Mouse (Mus musculus): ENCODE results near the gene Sgcb. TPM values are rescaled to one million over a fixed set of nuclear protein-coding genes. Genes with fewer than 3 reads are reported as not detected.

The Sgcb gene
- total RNA-seq (2021): 10 to 100 TPM; 21.0 to 22.3 TPM
- 4.4 and 4.9 TPM in 2 replicates for polyA plus RNA-seq (2012; rRNA removed)
- long read RNA-seq, transcript Sgcb-201 (6 exons, 3,786 nt): major isoform, 33 of 41 reads
- long read RNA-seq, partial matches to known transcripts: 6 of 41 reads
- long read RNA-seq, other reads (novel, unspliced or antisense): 2 of 41 reads

DNA sequence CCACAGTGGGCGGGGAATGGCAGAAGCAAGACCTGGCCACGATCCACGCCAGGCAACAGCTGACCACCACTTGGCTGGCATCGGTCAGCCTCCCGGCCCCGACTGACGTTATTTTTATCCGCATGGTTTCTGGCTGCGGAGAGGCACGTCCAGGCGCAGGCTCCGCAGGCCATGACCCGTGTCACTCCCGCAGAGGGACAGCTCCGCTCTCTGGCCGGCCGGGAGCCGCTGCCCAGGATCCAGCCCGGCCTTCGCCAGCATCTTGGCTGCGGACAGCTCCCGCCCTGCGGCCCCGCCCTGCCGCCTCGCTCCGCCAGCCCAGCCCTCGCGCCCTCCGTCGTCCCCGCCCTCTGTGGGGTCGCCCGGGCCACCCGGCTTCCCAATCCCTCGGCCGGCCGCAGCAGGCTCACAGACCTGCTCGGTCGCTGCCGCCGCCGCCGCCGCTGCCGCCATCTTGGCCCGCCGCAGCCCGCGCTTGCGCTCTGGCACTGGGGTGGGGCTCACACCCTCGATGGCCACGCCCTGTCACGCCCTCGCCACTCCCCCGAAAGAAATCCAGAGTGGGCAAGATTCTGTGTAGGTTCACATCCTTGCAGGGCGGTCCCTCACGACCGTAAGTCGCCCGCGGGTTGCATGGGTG is at the start of gene Sgcb:
TSS of gene Sgcb (minus strand) at position 530 of the 640 bp plus-strand sequence.
- DNase-seq: peak; percentile 94

DNA sequence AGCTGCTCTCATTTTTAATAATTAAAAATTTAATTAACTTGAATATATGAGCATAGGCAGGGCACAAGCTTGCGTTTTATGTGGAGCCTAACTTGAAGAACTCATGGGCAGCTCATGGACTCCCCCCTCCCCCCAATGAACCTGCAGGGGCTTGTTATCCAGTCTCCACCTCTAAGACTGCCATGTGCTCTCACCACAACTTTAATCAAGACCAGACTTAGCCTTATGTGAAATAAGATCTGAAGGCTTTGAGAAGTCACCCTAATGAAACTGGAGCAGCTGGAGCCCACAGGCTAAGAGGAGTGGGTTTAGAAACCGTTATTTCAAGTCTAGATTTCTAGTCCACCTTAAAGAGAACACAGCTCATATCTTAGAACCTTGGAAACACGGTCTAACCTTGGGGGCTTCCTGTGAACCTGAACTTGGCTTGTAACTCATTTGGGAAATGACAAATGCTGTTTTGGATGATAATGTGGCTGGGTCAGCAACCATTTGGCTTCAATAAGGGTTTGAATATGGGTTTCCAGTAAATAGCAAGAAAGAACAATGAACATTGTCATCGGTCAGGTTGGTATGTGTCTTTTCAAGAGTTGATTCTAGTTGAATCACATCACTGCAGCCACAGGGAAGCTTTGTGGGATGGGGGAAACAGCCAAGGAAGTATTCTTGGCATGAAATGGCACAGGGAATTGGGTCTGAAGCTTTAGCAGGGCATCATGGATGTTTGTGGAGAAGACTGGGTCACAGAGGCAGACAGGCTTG is 46.8 kb upstream of the Sgcb start:
- DNase-seq: no peak

DNA sequence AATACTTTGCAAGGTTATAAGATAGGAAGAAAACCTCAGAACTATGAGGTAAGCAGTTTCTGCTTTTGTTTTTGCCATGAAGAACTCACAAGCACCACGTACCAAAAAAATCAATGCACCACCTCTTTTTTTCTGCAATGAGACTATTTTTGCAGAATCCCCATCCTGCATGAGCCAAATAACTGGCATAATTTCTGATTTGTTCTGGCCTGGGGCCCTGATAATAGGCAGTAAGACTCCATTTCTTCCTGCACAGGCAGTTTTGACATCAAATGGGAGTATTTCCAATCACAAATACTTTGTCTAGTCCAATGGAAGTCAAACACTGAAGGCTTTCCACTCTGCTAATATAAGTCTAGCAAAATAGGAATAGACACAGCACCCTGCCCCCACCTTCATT is 46.2 kb upstream of the Sgcb start:
- no peak for DNase-seq

DNA sequence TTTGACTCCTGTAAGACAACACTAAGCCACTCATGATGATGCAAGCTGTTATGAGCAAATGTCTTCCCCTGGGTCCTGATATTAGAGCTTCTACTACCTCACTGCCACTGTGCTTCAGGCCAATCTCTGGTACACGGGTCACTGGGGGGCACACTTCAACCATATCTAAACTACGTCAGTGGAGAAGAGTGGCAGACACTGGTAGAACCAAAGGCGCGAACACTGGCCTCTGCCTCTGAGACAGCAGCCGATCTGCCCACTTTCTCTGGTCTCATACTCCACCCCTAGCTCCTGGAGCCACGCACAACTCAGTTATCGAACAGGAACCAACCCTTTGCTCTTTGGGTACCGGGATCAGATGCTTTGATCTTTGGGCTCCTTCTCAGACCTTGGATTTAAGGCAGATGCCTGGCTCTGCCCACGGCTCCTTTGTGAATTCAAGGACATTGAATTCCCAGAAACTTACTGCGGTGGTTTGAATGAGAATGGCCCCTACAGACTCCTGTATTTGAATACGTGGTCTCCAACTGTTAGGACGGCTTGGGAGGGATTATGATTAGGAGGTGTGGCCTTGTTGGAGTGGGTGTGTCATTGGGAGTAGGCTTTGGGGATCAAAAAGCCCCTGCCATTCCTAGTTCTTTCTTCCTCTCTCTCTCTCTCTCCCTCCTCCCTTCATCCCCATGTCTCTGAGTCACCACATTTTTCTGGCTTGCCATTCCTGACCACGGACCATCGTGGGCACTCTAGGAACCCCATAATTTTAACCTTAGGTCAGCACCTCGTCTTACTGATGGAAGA is 44.3 kb upstream of the Sgcb start:
- DNase-seq: peak; percentile 12

DNA sequence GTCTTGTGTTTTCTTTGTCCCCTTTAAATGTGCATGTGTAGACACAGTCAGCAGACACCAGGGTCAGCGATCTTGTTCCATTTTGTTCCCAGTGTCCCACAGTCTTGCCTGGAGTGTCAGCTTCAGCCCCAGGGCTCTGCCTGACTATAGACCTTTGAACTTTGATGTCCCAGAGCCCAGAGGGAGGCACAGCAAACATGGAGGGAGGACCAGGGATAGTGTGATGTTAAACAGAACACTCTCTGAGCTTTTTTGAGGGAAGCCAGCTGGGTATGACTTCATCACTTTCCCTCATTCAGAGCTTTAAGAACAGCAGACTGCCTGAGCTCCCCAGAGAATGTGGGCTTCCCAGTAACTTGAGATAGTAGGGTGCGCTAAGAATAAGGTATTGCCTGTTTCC is 42.6 kb upstream of the Sgcb start:
- no peak for DNase-seq

DNA sequence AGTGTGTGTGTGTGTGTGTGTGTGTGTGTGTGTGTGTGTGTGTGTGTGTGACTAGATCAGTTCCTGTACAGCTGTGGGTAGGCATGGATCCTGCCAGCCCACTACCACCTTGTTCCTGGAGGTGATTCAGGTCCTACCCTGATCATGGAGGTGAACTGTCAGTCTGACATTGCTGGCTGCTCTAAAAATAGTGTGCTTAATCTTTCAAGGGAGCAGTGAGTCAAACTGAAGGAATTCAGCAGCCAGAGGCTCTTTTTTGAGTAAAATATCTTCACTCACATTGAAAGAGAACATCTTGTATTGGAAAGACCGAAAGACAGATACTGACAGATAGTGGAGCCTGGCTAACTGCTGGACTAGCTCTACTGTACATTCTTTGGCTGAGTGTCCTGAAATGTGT is 41.0 kb upstream of the Sgcb start:
- DNase-seq: peak; percentile 45

DNA sequence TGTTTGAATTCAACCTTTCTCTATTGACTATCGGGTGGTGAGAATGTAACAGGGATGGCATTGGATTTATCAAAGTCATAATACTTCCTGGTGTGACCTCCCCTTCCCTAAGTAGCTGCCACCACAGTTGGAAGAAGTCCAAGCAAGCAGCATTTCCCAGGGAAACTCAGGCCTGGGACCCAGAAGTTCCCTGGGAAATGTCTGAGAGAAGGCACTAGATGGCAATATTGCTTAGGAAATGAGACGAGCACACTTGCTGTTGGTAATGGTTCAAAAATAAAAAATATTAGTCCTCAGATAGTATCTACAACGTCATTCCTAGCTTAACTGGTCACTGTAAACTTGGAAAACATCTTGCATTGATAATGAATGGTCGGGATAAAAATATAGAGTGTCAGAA is 38.6 kb upstream of the Sgcb start:
- peak; percentile 35 for DNase-seq

DNA sequence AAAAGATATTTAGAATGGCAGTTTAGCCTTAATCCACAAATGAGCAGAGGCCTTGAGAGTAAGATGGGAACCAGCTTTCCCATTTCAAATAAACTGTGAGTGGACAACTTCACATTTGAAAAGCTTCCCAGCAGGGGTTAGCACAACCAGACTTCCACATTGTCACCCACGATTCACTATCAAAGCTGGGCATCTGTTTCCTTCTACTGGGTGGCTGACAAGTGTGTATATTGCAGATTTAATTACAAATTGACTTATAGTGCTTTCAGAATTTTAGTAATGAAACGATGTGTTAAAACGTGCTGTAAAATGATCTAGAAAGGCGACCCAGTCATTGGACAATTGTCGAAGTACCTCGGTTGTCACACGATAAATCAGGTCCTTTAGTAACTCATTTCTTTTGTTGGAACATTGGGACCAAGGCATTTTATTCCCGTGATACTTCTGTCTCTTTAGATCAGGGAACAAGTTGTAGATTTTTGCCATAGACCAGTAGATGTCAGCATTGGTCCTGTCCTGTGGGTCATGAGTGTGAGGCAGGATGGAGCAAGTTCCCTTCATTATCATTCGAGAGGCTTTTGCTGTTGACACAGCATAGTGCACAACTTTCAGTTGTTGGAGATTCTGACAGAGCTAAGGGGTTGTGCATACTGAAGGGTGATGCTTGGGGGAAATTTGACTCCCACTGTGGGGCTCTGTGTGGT is 36.3 kb upstream of the Sgcb start:
- DNase-seq: no peak

DNA sequence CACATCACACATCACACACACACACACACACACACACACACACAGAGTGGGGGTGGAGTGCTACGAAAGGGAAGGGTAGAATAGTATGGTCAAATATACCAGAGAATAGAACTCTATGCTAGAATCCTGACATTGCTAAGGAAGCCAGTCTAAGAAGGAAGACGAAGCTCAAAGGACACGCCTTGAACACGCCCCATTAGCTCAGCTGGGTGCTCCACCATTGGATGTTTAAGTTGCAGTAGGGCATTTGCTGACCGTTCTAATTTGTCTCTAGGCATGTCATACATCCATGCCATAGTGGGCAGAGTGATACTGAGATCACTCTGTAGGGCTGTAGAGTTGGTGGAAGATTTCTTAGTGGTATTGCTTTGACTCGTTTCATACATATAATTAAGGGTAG is 35.6 kb upstream of the Sgcb start:
- no peak for DNase-seq

DNA sequence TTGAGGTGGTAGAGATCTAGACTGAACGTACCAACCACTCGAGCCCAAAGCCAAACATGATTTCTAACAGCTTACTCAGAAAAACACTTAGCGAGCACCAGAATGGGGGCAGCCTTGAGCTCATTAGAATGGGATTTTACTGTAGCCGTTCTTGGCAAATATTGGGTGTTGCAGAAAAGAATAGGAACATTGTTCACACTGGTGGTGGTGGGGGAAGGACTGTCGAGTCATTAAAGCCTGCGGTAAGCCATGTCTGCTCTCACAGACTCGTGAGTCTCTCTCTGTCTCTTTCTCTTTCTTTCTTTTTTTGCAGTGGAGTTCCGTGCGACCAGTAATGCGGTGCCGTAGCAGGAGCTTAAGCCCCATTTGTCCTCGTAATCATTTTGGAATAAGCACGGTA is 29.0 kb upstream of the Sgcb start:
- DNase-seq: no peak

DNA sequence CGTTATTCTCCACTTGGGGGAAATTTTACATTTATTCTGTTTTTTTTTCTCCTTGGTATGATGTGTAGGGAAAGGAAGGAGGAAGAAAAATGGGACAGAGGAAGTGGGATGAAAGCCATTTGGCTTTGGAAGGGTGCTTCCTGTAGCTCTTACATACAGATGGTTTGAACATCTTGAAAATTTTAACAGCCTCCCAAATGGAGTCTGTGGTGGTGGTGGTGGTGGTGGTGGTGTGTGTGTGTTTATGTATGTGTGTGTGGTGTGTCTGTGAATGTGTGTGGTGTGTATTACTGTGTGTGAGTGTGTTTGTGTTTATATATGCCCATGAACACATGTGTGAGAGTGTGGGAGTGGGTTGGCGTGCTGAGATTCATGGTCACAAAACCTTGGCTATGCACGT is 28.0 kb upstream of the Sgcb start:
- no peak for DNase-seq

DNA sequence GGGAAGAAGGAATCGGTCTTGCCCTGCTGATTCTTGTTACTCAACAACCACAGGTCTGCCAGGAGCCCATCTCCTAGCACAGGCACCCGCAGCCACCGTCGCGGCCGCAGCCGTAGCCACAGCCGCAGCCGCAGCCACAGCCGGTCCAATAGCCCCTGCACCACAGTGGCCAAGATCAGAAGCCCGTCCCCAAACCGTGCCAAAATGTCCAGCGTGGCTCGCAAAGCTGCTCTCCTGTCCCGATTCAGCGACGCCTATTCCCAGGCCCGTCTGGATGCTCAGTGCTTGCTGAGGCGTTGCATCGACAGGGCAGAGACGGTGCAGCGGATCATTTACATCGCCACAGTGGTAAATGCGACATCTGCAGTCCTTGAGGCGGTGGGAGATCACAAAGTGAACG is 21.8 kb upstream of the Sgcb start:
- no peak for DNase-seq

DNA sequence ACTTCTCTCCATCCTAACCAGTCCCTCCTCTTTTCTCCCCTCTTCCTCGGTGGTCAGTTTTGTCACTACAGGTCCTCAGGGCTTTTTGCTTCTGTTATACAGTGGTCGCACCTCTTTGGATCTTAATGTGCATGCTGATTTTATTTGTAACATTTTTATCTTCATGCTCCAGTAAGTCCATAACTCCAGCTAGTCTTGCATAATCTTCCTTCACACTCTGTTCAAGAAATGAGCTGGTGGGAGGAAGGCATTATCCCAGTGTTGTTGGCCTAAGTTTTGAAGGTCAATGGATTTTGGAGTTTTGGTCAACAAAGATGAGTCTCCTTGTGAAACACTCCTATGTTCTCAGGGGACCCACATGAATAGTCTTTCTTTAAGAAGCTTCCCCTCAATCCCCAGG is 20.3 kb upstream of the Sgcb start:
- no peak for DNase-seq

DNA sequence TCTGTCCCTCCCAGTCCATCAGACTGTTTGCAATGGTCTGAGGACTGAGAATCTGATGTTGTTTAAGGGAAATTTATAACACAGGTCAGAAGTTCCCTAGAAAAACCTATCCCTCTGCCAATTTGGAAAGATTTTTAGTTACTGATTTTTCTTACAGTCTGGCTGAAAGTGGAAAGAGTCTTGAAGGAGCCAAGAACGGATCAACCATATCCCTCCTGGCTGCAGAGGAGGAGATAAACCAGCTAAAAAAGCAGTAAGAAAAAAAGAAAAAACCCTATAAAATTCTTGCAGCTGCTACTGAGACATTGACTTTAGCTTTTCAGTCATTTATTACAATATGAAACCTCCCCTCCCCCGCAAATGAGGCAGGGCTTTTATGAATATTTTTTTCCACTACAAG is 19.1 kb upstream of the Sgcb start:
- DNase-seq: no peak

DNA sequence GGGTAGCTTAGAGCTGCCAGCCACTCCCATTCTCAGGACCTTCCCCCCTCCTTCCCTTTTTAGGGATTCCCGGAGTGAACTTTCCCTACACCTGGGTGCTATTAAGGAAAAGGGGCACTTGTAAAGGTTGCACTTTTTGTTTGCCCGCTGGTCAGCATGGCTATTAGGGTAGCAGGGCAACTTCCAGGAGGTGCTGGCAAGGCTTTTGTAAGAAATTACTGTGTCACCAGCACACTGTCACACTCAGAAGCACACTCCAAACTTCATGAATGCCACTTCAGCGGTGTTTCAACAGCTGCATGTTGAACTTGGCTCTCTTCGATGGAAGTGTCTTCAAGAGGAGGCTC is 4.2 kb upstream of the Sgcb start:
- DNase-seq: no peak

DNA sequence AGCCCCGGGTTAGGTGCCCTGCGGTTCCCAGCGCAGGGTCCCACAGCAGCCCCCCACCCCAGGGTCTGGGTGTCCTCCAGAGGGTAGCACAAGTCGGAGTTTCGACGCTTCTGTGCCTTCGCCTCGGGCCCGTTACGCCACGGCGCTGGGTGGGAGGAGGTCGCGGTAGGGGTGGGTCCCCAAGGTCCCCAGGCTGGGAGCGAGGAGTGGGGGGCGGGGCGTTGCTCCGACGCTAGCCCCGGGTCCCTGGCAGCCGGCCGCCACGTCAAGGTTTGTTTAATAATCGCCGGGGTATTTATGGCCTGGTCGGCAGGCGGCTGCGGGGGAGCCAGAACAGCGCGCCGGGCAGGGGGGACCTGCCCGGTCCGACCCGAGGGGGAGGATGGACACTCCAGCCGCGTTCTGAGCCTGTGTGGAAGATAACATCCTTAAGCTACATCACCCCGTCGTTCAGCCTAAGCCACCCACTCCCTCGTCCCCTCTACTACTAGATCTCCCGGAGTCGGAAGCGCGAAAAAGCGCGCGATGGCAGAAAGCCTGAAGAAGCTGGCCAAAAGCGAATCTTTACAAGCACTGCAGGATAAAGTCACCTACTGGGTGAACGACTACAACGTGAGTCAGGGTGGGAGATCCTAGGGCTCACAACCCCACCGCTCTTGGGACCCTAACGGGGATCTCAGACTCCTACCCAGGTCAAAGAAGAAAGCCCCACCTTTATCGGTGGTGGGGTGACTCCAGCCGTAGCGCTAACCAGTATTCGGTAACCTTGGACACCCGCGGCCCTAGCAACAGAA is 3.7 kb upstream of the Sgcb start, which contains the start of gene Spata18:
TSS of gene Spata18 (plus strand) at position 319 of the 794 bp plus-strand sequence.
- DNase-seq: peak; percentile 42

DNA sequence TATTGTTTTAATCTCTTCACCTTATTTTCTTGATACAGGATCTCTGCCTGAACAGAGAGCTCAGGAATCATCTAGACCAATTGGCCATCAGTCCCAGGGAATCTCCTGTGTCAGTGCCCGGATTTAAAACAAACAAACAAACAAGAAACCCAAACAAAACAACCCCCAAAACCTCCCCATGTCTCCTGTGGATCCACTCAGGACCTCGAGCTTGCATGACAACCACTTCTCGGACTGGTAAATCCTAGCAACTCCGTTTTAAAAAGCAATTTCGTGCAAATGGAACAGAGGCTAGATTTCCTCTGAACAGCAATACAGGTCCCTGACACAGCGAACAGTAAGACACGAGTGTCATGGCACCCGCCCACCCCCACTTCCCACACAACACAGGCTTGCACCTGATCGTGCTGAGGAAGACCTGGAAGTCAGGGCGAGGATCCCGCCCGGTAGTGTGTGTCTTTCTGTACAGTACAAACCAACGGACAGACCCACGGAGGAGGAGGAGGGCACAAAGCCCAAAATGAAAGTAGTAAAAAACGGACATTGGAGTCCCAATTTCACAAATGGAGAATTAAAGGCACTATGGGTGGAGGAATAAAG is 2.9 kb upstream of the Sgcb start:
- DNase-seq: peak; percentile 33

DNA sequence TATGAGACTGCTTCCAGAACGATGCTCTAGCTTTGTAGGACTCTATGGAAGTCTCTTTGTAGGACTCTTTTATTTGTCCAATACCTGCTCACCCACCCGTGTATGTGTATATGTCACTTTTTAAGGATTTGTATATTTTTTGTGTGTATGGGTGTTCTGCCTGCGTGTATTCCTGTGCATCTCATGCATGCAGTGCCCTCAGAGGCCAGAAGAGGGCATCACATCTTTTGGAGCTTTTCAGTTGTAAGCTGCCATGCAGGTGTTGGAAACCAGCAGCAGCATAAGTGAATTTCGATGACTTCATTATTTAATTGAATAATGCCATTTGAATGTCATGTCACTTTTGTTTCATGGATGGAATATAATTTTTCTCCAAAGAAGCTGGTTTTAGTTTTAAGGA is 5.5 kb downstream of the Sgcb start:
- no peak for DNase-seq

DNA sequence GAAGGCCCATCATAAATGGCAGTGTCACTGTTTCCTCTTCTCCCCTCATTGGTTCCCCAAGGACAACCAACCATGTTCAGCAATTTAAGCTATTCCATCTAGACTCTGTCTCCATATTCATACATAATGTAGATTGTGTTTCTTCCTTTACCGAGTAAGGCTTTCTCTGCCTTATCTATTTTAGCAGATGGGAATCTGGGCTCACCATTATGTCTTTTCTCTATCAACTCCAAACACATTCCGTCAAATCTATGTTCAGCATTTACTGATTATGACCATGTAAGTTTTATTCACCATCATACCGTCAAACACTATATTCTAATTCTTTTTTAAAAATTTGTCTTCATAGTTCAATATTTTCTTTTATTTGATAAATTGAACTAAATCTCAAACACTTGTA is 6.5 kb downstream of the Sgcb start:
- DNase-seq: no peak

DNA sequence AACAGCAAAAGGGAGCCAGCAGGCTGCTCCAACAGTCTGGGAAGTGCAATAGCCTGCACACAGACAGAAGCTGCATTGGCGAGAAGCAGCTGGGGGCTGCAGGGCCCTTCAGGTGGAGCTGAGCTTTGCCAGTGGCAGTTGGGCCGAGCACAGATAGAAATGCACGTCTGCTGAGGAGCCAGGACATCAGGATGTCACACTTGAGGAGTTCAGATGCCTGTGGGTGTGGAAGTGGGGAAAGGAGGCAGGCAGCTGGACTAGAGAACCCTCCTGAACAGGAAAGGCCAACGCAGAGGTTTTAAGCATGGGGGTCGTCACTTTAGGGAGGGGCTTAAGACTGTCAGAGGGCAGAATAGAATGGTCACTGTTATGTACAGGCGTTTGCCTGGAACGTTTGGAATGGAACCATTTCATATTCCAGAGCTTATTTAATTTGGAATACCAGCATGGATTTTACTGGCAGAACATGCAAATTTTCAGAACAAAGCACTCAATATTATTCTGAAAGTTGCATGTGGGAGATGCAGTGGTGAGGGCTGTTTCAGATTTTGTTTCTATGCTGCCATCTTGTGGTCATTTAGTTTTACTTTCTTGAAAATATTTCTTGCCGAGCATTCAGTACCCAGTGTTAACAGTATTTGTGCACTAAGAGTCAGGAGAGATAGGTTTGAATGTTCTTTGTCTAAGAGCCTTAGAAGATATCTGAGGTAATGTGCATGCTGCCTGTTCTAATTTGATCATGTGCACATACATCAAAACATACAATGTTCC is 10.1 kb downstream of the Sgcb start:
- no peak for DNase-seq

Measured in adrenal gland, adult 2 months (tissue).